Mouse (Mus musculus) ovary, postnatal 36 days (tissue): ENCODE results near the gene Pygl.
"Not testable (repeated sequence)": the region's sequence is repeated elsewhere in the genome, so short reads cannot be mapped to it uniquely, and the experiment has no call there.

Source experiments
- DNase-seq: peaks from one replicate; pipeline ENCODE4 v3.0.0; 2022; ENCODE audit warnings: low spot score, mixed read lengths

Gene Pygl

GRCm38 (mm10) chr12:70227121-70227932, 4.0 kb downstream of the Pygl start:
- peak; percentile 86 for DNase-seq

GRCm38 (mm10) chr12:70226655-70227054, 4.6 kb downstream of the Pygl start:
- DNase-seq: no peak

GRCm38 (mm10) chr12:70223331-70223730, 8.0 kb downstream of the Pygl start:
- no peak for DNase-seq

GRCm38 (mm10) chr12:70221425-70221824, 9.9 kb downstream of the Pygl start:
- no peak for DNase-seq

- no peak for DNase-seq
These were observed 12.3 kb downstream of the Pygl start for GRCm38 (mm10) chr12:70218795-70219540.

GRCm38 (mm10) chr12:70216229-70216800, 15.0 kb downstream of the Pygl start:
- DNase-seq: no peak

GRCm38 (mm10) chr12:70214281-70214680, 17.0 kb downstream of the Pygl start:
- no peak for DNase-seq

GRCm38 (mm10) chr12:70213601-70214000, 17.7 kb downstream of the Pygl start:
- no peak for DNase-seq

- no peak for DNase-seq
These were observed 18.8 kb downstream of the Pygl start for GRCm38 (mm10) chr12:70212501-70212900.

GRCm38 (mm10) chr12:70208214-70208613, 23.1 kb downstream of the Pygl start:
- DNase-seq: no peak

- DNase-seq: no peak
These were observed 26.9 kb downstream of the Pygl start for GRCm38 (mm10) chr12:70204433-70204832.

- no peak for DNase-seq
These were observed 29.3 kb downstream of the Pygl start for GRCm38 (mm10) chr12:70201926-70202529.

- no peak for DNase-seq
These were observed 34.9 kb downstream of the Pygl start for GRCm38 (mm10) chr12:70196341-70196740.

GRCm38 (mm10) chr12:70195426-70195825, 35.9 kb downstream of the Pygl start:
- DNase-seq: no peak

- no peak for DNase-seq
These were observed 39.0 kb downstream of the Pygl start for GRCm38 (mm10) chr12:70192267-70192727.

GRCm38 (mm10) chr12:70184173-70184783, 47.0 kb downstream of the Pygl start:
- DNase-seq: no peak

GRCm38 (mm10) chr12:70183507-70183906, 47.8 kb downstream of the Pygl start:
- DNase-seq: not testable (repeated sequence)

- DNase-seq: no peak
These were observed 61.3 kb downstream of the Pygl start for GRCm38 (mm10) chr12:70169969-70170368.

GRCm38 (mm10) chr12:70167950-70168349, 63.3 kb downstream of the Pygl start:
- DNase-seq: no peak

GRCm38 (mm10) chr12:70164741-70165140, 66.5 kb downstream of the Pygl start:
- no peak for DNase-seq

- DNase-seq: no peak
These were observed 70.2 kb downstream of the Pygl start for GRCm38 (mm10) chr12:70161057-70161456.
